ENCODE assay signal across 1 mouse cellular context in genomic region chr6:71243258-71243657, GRCm38 (mm10).
TF ChIP-seq lines count a peak whose summit lies in the region.

No protein-coding gene starts in this region.

TF ChIP-seq in ES-E14, 5 proteins besides CTCF, POLR2A, EP300 and RAD21:
- TF ChIP-seq ZC3H11A (IDR thresholded peaks at IDR 0.05; ENCODE audit: borderline replicate concordance, low read depth, low read length) (0 out of 2 replicates have a peak, but pooled peaks have one; percentile 53), ZNF384 (IDR thresholded peaks at IDR 0.05; ENCODE audit: low read depth, low read length) (no peak)
TF ChIP-seq in ES-E14: peak in this region for 1.
